Mouse (Mus musculus) heart, embryonic 11.5 days (tissue): ENCODE measurements at regions not wholly inside any gene's neighbourhood (a gene's known extent, or its start where the extent isn't known, plus 50 kb on each side); places are given as distances from the start of the nearest gene placed in this dataset.
A peak's percentile ranks its signal among the peaks of the same experiment; 100 is the strongest.

Experiments used
- ATAC-seq: fragments of 200-750 bp; cut with Nextera tagmentation; replicated peaks from 2 replicates; pipeline ENCODE4 v1.8.0; 2017; ENCODE audit warnings: moderate library complexity; ENCODE audit not compliant: insufficient number of reproducible peaks, low FRiP score, low TSS enrichment
- H3K27ac ChIP-seq: fragments of 300-500 bp; sonication (generic); 2 replicates; pipeline ENCODE4 v1.5.1; 2014; ENCODE audit warnings: mild to moderate bottlenecking, low read depth, low read length
- H3K27me3 ChIP-seq: fragments of 300-500 bp; sonication (generic); 2 replicates; pipeline ENCODE4 v1.6.1; 2014; ENCODE audit warnings: mild to moderate bottlenecking, low read length, mixed read lengths; ENCODE audit not compliant: control insufficient read depth, insufficient read depth
- H3K36me3 ChIP-seq: fragments of 300-500 bp; sonication (generic); 2 replicates; pipeline ENCODE4 v1.6.1; 2014; ENCODE audit warnings: mild to moderate bottlenecking, low read length, moderate library complexity, mixed read lengths; ENCODE audit not compliant: control insufficient read depth, insufficient read depth
- H3K4me1 ChIP-seq: fragments of 300-500 bp; sonication (generic); 2 replicates; pipeline ENCODE4 v1.6.1; 2014; ENCODE audit warnings: low read length; ENCODE audit not compliant: control insufficient read depth, insufficient read depth
- H3K4me2 ChIP-seq: fragments of 300-500 bp; sonication (generic); 2 replicates; pipeline ENCODE4 v1.6.1; 2014; ENCODE audit warnings: mild to moderate bottlenecking, moderate library complexity
- H3K4me3 ChIP-seq: fragments of 300-500 bp; sonication (generic); 2 replicates; pipeline ENCODE4 v1.5.1; 2014; ENCODE audit warnings: low read depth, low read length
- H3K9ac ChIP-seq: fragments of 300-500 bp; sonication (generic); 2 replicates; pipeline ENCODE4 v1.6.1; 2014; ENCODE audit warnings: mild to moderate bottlenecking, low read depth, low read length, moderate library complexity
- H3K9me3 ChIP-seq: fragments of 300-500 bp; sonication (generic); replicated peaks from 2 replicates; pipeline ENCODE4 v1.6.1; 2016; ENCODE audit warnings: low read length; ENCODE audit not compliant: control insufficient read depth
- WGBS: fragments of 180-500 bp; shearing (Covaris S2); extraction: QIAGEN DNeasy Blood & Tissue Kit; methylation state at CpG from one replicate; pipeline ENCODE4 v1.1.7; 2014; ENCODE audit not compliant: insufficient replicate concordance; 5-methylcytosine and 5-hydroxymethylcytosine counted together

DNA sequence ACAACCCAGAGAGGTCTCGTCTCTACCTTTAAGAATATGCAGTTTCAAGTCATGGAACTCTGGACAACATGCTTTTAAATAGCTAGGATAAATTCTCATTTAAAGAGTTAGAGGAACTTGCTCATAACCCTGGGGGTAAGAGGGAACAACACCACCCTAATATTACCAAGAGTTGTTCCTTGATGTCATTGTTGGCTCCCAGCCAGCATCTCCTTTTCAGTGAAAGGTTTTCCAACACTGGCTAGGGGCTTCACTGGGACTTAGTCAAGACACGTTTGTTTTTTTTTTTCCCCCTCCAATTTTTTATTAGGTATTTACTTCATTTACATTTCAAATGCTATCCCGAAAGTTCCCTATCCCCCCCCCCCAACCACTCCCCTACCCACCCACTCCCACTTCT, 163.1 kb upstream of the Tnp1 start:
- Histone ChIP-seq H3K27me3 (no peaks in the 10 kb centered on the region), H3K9me3 (no peaks in the 10 kb centered on the region), H3K27ac (no peak overlapping the region), H3K4me3 (no peak overlapping the region), H3K36me3 (no peaks in the 10 kb centered on the region), H3K4me2 (no peak overlapping the region), H3K9ac (no peak overlapping the region), H3K4me1 (no peaks in the 10 kb centered on the region)
- no peak for ATAC-seq
- 71% methylated on average over 3 of the region's 3 CpGs for WGBS

DNA sequence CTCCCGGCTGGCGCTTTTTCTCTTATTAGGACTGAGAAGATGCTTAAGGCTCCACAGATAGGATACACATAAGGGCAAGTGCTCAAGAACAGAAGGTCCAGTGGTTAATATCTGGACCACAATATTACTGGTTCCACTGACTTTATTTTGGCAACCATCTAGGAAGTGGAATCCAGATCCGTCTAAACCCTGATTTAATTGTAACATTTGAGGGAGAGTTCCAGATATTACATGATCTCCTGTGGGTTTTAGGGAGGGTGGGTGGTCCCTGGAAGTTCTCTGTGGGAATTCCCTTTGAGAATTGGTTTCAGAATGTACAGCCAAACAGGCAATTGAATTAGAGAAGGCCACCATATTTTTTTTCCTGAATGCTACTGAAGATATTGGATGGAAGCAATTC, 161.4 kb upstream of the Tnp1 start:
- Histone ChIP-seq H3K36me3 (no peaks in the 10 kb centered on the region), H3K4me1 (no peaks in the 10 kb centered on the region), H3K27me3 (no peaks in the 10 kb centered on the region), H3K4me3 (no peak overlapping the region), H3K9ac (no peak overlapping the region), H3K9me3 (no peaks in the 10 kb centered on the region), H3K27ac (no peak overlapping the region), H3K4me2 (no peak overlapping the region)
- no peak for ATAC-seq
- 82% methylated on average over 3 of the region's 3 CpGs for WGBS

DNA sequence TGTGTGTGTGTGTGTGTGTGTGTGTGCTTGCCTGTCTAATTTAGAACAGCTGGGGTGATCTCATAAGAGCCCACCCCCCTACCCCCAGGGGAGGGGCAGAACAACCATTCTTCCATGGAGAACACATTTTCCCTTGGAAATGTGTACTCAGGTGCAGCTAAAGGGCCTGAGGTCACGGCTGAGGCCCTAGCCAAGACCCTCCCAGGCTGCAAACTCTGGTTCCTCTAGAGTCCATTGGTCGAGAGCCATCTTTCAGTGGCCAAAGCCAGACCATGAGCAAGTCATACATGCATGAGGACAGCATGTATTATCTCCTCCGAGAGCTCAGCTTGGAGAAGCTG, 154.9 kb upstream of the Tnp1 start:
- H3K27me3 ChIP-seq = no peaks in the 10 kb centered on the region
- no peak overlapping the region for H3K9ac ChIP-seq
- no peak overlapping the region for H3K27ac ChIP-seq
- H3K36me3 ChIP-seq = no peaks in the 10 kb centered on the region
- peaks cover 6% of the 10 kb centered on the region for H3K4me1 ChIP-seq
- ATAC-seq = no peak
- 80% methylated on average over 3 of the region's 3 CpGs for WGBS
- no peak overlapping the region for H3K4me3 ChIP-seq
- peaks cover 5% of the 10 kb centered on the region for H3K9me3 ChIP-seq
- H3K4me2 ChIP-seq = no peak overlapping the region

GRCm38 (mm10) chr1:73169929-73170667, 154.4 kb upstream of the Tnp1 start:
- Histone ChIP-seq H3K4me1 (peaks cover 6% of the 10 kb centered on the region), H3K27ac (no peak overlapping the region), H3K27me3 (no peaks in the 10 kb centered on the region), H3K4me3 (no peak overlapping the region), H3K36me3 (no peaks in the 10 kb centered on the region), H3K9ac (no peak overlapping the region), H3K9me3 (peaks cover 5% of the 10 kb centered on the region), H3K4me2 (no peak overlapping the region)
- WGBS = 51% methylated on average over 6 of the region's 6 CpGs
- no peak for ATAC-seq

- Histone ChIP-seq H3K36me3 (no peaks in the 10 kb centered on the region), H3K27ac (peak overlapping the region; percentile 10; the same call in 1 of the 2 replicates), H3K9ac (no peak overlapping the region), H3K4me2 (no peak overlapping the region), H3K4me1 (peaks cover 6% of the 10 kb centered on the region), H3K27me3 (no peaks in the 10 kb centered on the region), H3K4me3 (no peak overlapping the region), H3K9me3 (peaks cover 5% of the 10 kb centered on the region)
- ATAC-seq = no peak
- WGBS = 61% methylated on average over 10 of the region's 10 CpGs
Measured at GRCm38 (mm10) chr1:73169077-73169869, 153.6 kb upstream of the Tnp1 start.

DNA sequence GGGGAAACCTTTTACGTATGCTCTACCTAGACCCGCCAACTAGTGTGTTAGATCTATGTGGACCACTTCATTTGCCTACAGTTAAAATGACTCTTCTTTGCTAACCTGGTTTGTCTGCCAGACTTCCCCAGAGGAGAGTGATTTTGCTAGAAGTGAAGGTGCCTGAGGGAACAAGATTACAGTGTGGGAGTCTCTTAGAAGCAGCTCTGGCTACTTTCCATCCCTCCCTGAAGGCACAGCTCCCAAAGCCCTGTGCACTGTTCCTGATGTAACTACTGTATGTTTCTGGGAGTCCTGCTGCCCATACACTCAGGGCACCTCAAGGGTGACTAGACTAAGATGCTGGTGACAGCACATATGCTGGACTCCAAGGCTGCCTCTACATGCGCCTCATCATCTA, 144.5 kb upstream of the Tnp1 start:
- Histone ChIP-seq H3K27ac (no peak overlapping the region), H3K4me2 (no peak overlapping the region), H3K4me1 (no peaks in the 10 kb centered on the region), H3K27me3 (no peaks in the 10 kb centered on the region), H3K4me3 (no peak overlapping the region), H3K9me3 (no peaks in the 10 kb centered on the region), H3K36me3 (no peaks in the 10 kb centered on the region), H3K9ac (no peak overlapping the region)
- ATAC-seq = no peak
- WGBS = 92% methylated on average over 3 of the region's 3 CpGs

DNA sequence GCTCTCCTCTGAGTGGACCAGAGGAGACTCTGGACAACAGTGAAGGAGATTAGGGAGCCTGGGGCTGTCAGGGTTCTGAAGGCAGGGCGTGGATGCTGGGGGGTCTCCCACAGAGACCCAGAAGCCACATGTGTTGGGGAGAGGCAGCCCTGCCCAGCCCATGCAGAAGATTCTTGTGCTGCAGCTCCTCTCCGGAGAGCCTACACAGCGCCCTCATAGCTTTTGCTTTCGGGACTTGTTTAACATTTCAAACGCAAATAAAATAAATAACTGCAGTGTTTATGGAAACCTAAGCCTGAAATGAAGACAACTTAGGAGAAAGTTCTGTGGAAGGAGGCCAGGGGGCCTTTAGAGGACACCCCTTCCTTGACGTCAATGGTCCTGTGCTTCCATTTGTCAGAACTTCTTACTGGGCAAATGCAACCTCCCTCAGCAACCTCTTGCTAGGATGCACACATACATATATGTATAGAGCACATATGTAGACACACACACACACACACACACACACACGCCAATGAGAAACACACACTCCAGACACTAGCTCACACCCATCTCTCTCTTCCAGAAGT, 143.8 kb upstream of the Tnp1 start:
- no peak overlapping the region for H3K27ac ChIP-seq
- 69% methylated on average over 7 of the region's 7 CpGs for WGBS
- H3K27me3 ChIP-seq = no peaks in the 10 kb centered on the region
- H3K4me1 ChIP-seq = no peaks in the 10 kb centered on the region
- no peak overlapping the region for H3K4me2 ChIP-seq
- ATAC-seq = no peak
- H3K4me3 ChIP-seq = no peak overlapping the region
- no peak overlapping the region for H3K9ac ChIP-seq
- H3K9me3 ChIP-seq = no peaks in the 10 kb centered on the region
- no peaks in the 10 kb centered on the region for H3K36me3 ChIP-seq

- Histone ChIP-seq H3K4me2 (no peak overlapping the region), H3K9me3 (no peaks in the 10 kb centered on the region), H3K9ac (no peak overlapping the region), H3K27me3 (no peaks in the 10 kb centered on the region), H3K27ac (no peak overlapping the region), H3K4me3 (no peak overlapping the region), H3K4me1 (no peaks in the 10 kb centered on the region), H3K36me3 (no peaks in the 10 kb centered on the region)
- 72% methylated on average over 9 of the region's 9 CpGs for WGBS
- ATAC-seq = no peak
Measured at GRCm38 (mm10) chr1:73153438-73154097, 137.9 kb upstream of the Tnp1 start.
